Mouse (Mus musculus): ENCODE data around the gene Btf3. TPM values are rescaled to one million over a fixed set of nuclear protein-coding genes. Genes with fewer than 3 reads are reported as not detected.

Gene Btf3
- polyA plus RNA-seq, 1 experiment: 80.5 TPM

GRCm38 (mm10) chr13:98311597-98311996, 5.2 kb downstream of the Btf3 start:
- Histone ChIP-seq H3K4me1 (ENCODE audit: control insufficient read depth, insufficient read depth, insufficient read length, low read length) (peaks cover 3% of the 10 kb centered on the region; the same call in 1 of the 2 replicates), H3K4me3 (ENCODE audit: low read depth, low read length) (no peak overlapping the region), H3K36me3 (ENCODE audit: control insufficient read depth, insufficient read depth, low read length) (peaks cover 45% of the 10 kb centered on the region), H3K27me3 (ENCODE audit: control insufficient read depth, insufficient read depth, low read length) (no peaks in the 10 kb centered on the region), H3K27ac (ENCODE audit: insufficient read depth, low read depth, low read length) (peak overlapping the region; percentile 56)
- TF ChIP-seq CTCF (IDR thresholded peaks at IDR 0.05; ENCODE audit: extremely low read depth, insufficient read length, insufficient replicate concordance, low read depth, low read length) (no peak), POLR2A (IDR thresholded peaks at IDR 0.05; ENCODE audit: low read depth, low read length) (no peak)
- WGBS: 44% methylated on average over 5 of the region's 5 CpGs

DNA sequence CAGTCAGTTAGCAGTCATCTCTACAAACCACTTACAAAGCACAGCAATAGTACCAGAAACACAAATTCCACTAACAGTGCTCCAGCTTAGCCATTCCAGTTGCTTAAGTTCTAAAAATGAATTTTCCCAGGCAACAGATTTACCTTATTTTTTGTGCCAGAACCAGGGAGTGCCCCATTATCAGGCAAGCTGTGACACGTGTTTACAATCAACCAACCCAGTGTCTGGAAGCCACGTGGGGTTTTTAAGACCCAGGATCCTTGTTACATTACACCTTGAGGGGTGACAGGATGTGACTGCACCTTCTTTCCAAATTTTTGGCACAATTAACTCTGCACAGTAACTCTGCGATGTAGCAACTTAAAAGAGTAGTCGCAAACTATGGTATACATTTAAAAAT, 8.1 kb downstream of the Btf3 start:
- 74% methylated on average over 4 of the region's 4 CpGs for WGBS
- peaks cover 3% of the 10 kb centered on the region; the same call in 1 of the 2 replicates for H3K4me1 ChIP-seq (ENCODE audit: control insufficient read depth, insufficient read depth, insufficient read length, low read length)
- H3K36me3 ChIP-seq (ENCODE audit: control insufficient read depth, insufficient read depth, low read length): peaks cover 42% of the 10 kb centered on the region

GRCm38 (mm10) chr13:98308004-98308403, 8.8 kb downstream of the Btf3 start:
- Histone ChIP-seq H3K4me1 (ENCODE audit: control insufficient read depth, insufficient read depth, insufficient read length, low read length) (peaks cover 3% of the 10 kb centered on the region; the same call in 1 of the 2 replicates), H3K27ac (ENCODE audit: insufficient read depth, low read depth, low read length) (no peak overlapping the region), H3K4me3 (ENCODE audit: low read depth, low read length) (no peak overlapping the region), H3K36me3 (ENCODE audit: control insufficient read depth, insufficient read depth, low read length) (peaks cover 36% of the 10 kb centered on the region), H3K27me3 (ENCODE audit: control insufficient read depth, insufficient read depth, low read length) (no peaks in the 10 kb centered on the region)
- WGBS: 86% methylated on average over 5 of the region's 5 CpGs
- TF ChIP-seq CTCF (IDR thresholded peaks at IDR 0.05; ENCODE audit: extremely low read depth, insufficient read length, insufficient replicate concordance, low read depth, low read length): no peak
- TF ChIP-seq POLR2A (IDR thresholded peaks at IDR 0.05; ENCODE audit: low read depth, low read length): no peak

More for the DNA sequence above, 8.1 kb downstream of the Btf3 start:
- no peaks in the 10 kb centered on the region for H3K27me3 ChIP-seq (ENCODE audit: control insufficient read depth, insufficient read depth, low read length)
- TF ChIP-seq POLR2A (IDR thresholded peaks at IDR 0.05; ENCODE audit: low read depth, low read length) (no peak), CTCF (IDR thresholded peaks at IDR 0.05; ENCODE audit: extremely low read depth, insufficient read length, insufficient replicate concordance, low read depth, low read length) (no peak)
- H3K27ac ChIP-seq (ENCODE audit: insufficient read depth, low read depth, low read length): no peak overlapping the region
- no peak overlapping the region for H3K4me3 ChIP-seq (ENCODE audit: low read depth, low read length)

GRCm38 (mm10) chr13:98306852-98307475, 9.8 kb downstream of the Btf3 start:
- 41% methylated on average over 14 of the region's 14 CpGs for WGBS
- no peak overlapping the region for H3K4me3 ChIP-seq (ENCODE audit: low read depth, low read length)
- TF ChIP-seq POLR2A (IDR thresholded peaks at IDR 0.05; ENCODE audit: low read depth, low read length) (no peak), CTCF (IDR thresholded peaks at IDR 0.05; ENCODE audit: extremely low read depth, insufficient read length, insufficient replicate concordance, low read depth, low read length) (no peak)

GRCm38 (mm10) chr13:98306393-98306792, 10.4 kb downstream of the Btf3 start:
- H3K36me3 ChIP-seq (ENCODE audit: control insufficient read depth, insufficient read depth, low read length): peaks cover 23% of the 10 kb centered on the region
- no peak overlapping the region for H3K4me3 ChIP-seq (ENCODE audit: low read depth, low read length)
- no peaks in the 10 kb centered on the region for H3K27me3 ChIP-seq (ENCODE audit: control insufficient read depth, insufficient read depth, low read length)
- H3K27ac ChIP-seq (ENCODE audit: insufficient read depth, low read depth, low read length): no peak overlapping the region
- no peaks in the 10 kb centered on the region; the same call in 1 of the 2 replicates for H3K4me1 ChIP-seq (ENCODE audit: control insufficient read depth, insufficient read depth, insufficient read length, low read length)
- no peak for TF ChIP-seq POLR2A (IDR thresholded peaks at IDR 0.05; ENCODE audit: low read depth, low read length)
- TF ChIP-seq CTCF (IDR thresholded peaks at IDR 0.05; ENCODE audit: extremely low read depth, insufficient read length, insufficient replicate concordance, low read depth, low read length): no peak
- WGBS: 44% methylated on average over 5 of the region's 5 CpGs

More at GRCm38 (mm10) chr13:98306852-98307475, 9.8 kb downstream of the Btf3 start:
- Histone ChIP-seq H3K4me1 (ENCODE audit: control insufficient read depth, insufficient read depth, insufficient read length, low read length) (peaks cover 2% of the 10 kb centered on the region; the same call in 1 of the 2 replicates), H3K27ac (ENCODE audit: insufficient read depth, low read depth, low read length) (no peak overlapping the region), H3K27me3 (ENCODE audit: control insufficient read depth, insufficient read depth, low read length) (no peaks in the 10 kb centered on the region), H3K36me3 (ENCODE audit: control insufficient read depth, insufficient read depth, low read length) (peaks cover 28% of the 10 kb centered on the region)

DNA sequence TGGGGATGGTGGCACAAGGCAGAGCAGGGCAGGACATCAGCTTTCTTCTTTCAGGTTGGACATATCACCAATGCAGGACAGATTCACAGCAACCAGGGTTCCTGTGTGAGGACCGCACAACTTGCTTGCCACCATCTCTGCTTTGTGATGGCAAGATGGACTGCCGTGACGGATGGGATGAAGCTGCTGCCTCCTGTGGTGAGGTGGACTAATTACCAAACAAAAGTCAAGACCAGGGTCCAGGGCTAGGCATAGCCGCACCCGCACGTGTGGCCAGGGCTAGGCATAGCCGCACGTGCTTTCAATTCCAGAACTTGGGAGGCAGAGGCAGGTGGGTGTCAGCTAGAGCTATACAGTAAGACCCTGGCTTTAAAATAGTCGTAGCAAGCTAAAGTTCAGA, 11.5 kb downstream of the Btf3 start:
- no peak overlapping the region for H3K4me3 ChIP-seq (ENCODE audit: low read depth, low read length)
- peaks cover 12% of the 10 kb centered on the region for H3K36me3 ChIP-seq (ENCODE audit: control insufficient read depth, insufficient read depth, low read length)
- TF ChIP-seq POLR2A (IDR thresholded peaks at IDR 0.05; ENCODE audit: low read depth, low read length): no peak
- TF ChIP-seq CTCF (IDR thresholded peaks at IDR 0.05; ENCODE audit: extremely low read depth, insufficient read length, insufficient replicate concordance, low read depth, low read length): no peak
- H3K27me3 ChIP-seq (ENCODE audit: control insufficient read depth, insufficient read depth, low read length): no peaks in the 10 kb centered on the region
- 89% methylated on average over 9 of the region's 9 CpGs for WGBS
- H3K4me1 ChIP-seq (ENCODE audit: control insufficient read depth, insufficient read depth, insufficient read length, low read length): no peaks in the 10 kb centered on the region
- no peak overlapping the region for H3K27ac ChIP-seq (ENCODE audit: insufficient read depth, low read depth, low read length)

- Histone ChIP-seq H3K27ac (ENCODE audit: insufficient read depth, low read depth, low read length) (no peak overlapping the region), H3K36me3 (ENCODE audit: control insufficient read depth, insufficient read depth, low read length) (no peaks in the 10 kb centered on the region), H3K4me1 (ENCODE audit: control insufficient read depth, insufficient read depth, insufficient read length, low read length) (0 out of 2 replicates have a peak, but pooled peaks cover 2% of the 10 kb centered on the region), H3K4me3 (ENCODE audit: low read depth, low read length) (no peak overlapping the region), H3K27me3 (ENCODE audit: control insufficient read depth, insufficient read depth, low read length) (no peaks in the 10 kb centered on the region)
- TF ChIP-seq CTCF (IDR thresholded peaks at IDR 0.05; ENCODE audit: extremely low read depth, insufficient read length, insufficient replicate concordance, low read depth, low read length) (peak; percentile 72; the same call in 1 of the 2 replicates), POLR2A (IDR thresholded peaks at IDR 0.05; ENCODE audit: low read depth, low read length) (no peak)
- 44% methylated on average over 21 of the region's 21 CpGs for WGBS
These were observed 17.7 kb downstream of the Btf3 start for GRCm38 (mm10) chr13:98298833-98299758.

Measured in small intestine, adult 2 months (tissue).